Mouse (Mus musculus) C2C12 (cell line): ENCODE results near the gene Prmt9.

Source experiments
- CEBPB ChIP-seq: IDR thresholded peaks from one replicate; pipeline ENCODE4 v1.6.1; 2011; ENCODE audit warnings: low read depth, mild to moderate bottlenecking, control low read depth, moderate library complexity
- CTCF ChIP-seq: IDR thresholded peaks from one replicate; pipeline ENCODE4 v1.5.1; 2011; ENCODE audit not compliant: control insufficient read depth, insufficient read depth, insufficient read length
- MAX ChIP-seq: IDR thresholded peaks from one replicate; pipeline ENCODE4 v1.6.1; 2011; ENCODE audit warnings: mild to moderate bottlenecking, control low read depth
- MYOD1 ChIP-seq: IDR thresholded peaks from one replicate; pipeline ENCODE4 v1.6.1; 2011; ENCODE audit warnings: low read depth; ENCODE audit not compliant: control insufficient read depth, insufficient read length
- MYOG ChIP-seq: IDR thresholded peaks from one replicate; pipeline ENCODE4 v1.6.1; 2011; ENCODE audit not compliant: control insufficient read depth, insufficient read length; ENCODE audit errors: extremely low read depth
- USF1 ChIP-seq: IDR thresholded peaks from one replicate; pipeline ENCODE4 v1.6.1; 2011; ENCODE audit warnings: low read depth, mild to moderate bottlenecking, control low read depth, moderate library complexity

- no peak for TF ChIP-seq CTCF
- TF ChIP-seq MAX: no peak
- no peak for TF ChIP-seq MYOG
- TF ChIP-seq CEBPB: no peak
- TF ChIP-seq USF1: no peak
- no peak for TF ChIP-seq MYOD1
These were observed 48.1 kb upstream of the Prmt9 start for GRCm38 (mm10) chr8:77501131-77501530.
